Mouse (Mus musculus) heart, embryonic 16.5 days (tissue): ENCODE measurements around the gene Lgr6. TPM values are rescaled to one million over a fixed set of nuclear protein-coding genes. Genes with fewer than 3 reads are reported as not detected.

Experiments used
- ATAC-seq: fragments of 200-750 bp; cut with Nextera tagmentation; replicated peaks from 2 replicates; pipeline ENCODE4 v1.8.0; 2017; ENCODE audit warnings: moderate number of reproducible peaks; ENCODE audit not compliant: insufficient read depth, low FRiP score; ENCODE audit errors: extremely low read depth
- H3K27ac ChIP-seq: fragments of 300-500 bp; sonication (generic); 2 replicates; pipeline ENCODE4 v1.5.1; 2014; ENCODE audit warnings: mild to moderate bottlenecking, low read length, control low read depth, moderate library complexity
- H3K27me3 ChIP-seq: fragments of 300-500 bp; sonication (generic); 2 replicates; pipeline ENCODE4 v1.6.1; 2014; ENCODE audit warnings: low read length, mixed read lengths; ENCODE audit not compliant: control insufficient read depth, insufficient read depth
- H3K36me3 ChIP-seq: fragments of 300-500 bp; sonication (generic); 2 replicates; pipeline ENCODE4 v1.6.1; 2014; ENCODE audit not compliant: control insufficient read depth, insufficient read depth
- H3K4me1 ChIP-seq: fragments of 300-500 bp; sonication (generic); 2 replicates; pipeline ENCODE4 v1.6.1; 2014; ENCODE audit warnings: low read length, mixed read lengths; ENCODE audit not compliant: control insufficient read depth, insufficient read depth
- H3K4me2 ChIP-seq: fragments of 300-500 bp; sonication (generic); 2 replicates; pipeline ENCODE4 v1.6.1; 2014; ENCODE audit warnings: low read depth, mild to moderate bottlenecking, control low read depth, low read length
- H3K4me3 ChIP-seq: fragments of 300-500 bp; sonication (generic); 2 replicates; pipeline ENCODE4 v1.5.1; 2014; ENCODE audit warnings: mild to moderate bottlenecking, control low read depth, low read length
- H3K9ac ChIP-seq: fragments of 300-500 bp; sonication (generic); 2 replicates; pipeline ENCODE4 v1.6.1; 2014; ENCODE audit warnings: low read length, control low read depth
- H3K9me3 ChIP-seq: fragments of 300-500 bp; sonication (generic); replicated peaks from 2 replicates; pipeline ENCODE4 v1.6.1; 2016; ENCODE audit warnings: low read length; ENCODE audit not compliant: control insufficient read depth
- whole genome bisulfite sequencing: fragments of 180-500 bp; shearing (Covaris S2); extraction: QIAGEN DNeasy Blood & Tissue Kit; methylation state at CpG from one replicate; pipeline ENCODE4 v1.1.7; 2014; 5-methylcytosine and 5-hydroxymethylcytosine counted together
- polyA plus RNA-seq: library from polyadenylated mRNA; unstranded; fragments of >200 nt; fragmentation: Nextera tagmentation; extraction: Ambion mirVana; gene quantifications from 2 replicates; pipeline ENCODE4 v1.2.1, GENCODE M21; 2015

Gene Lgr6
- polyA plus RNA-seq, 1 experiment from 2014 or later = 2.5 TPM

GRCm38 (mm10) chr1:135131034-135131433, 26.0 kb upstream of the Lgr6 start:
- WGBS = 27% methylated on average over 6 of the region's 6 CpGs
- Histone ChIP-seq H3K27me3 (peaks cover 23% of the 10 kb centered on the region), H3K9me3 (no peaks in the 10 kb centered on the region), H3K27ac (peak overlapping the region; percentile 74), H3K4me2 (peak overlapping the region; percentile 42), H3K4me1 (peaks cover 11% of the 10 kb centered on the region), H3K4me3 (0 out of 2 replicates have a peak overlapping the region, but pooled peaks have one; percentile 7), H3K9ac (no peak overlapping the region), H3K36me3 (no peaks in the 10 kb centered on the region)
- ATAC-seq = peak; percentile 43; the same call in 1 of the 2 replicates

GRCm38 (mm10) chr1:135130376-135131018, 25.4 kb upstream of the Lgr6 start:
- Histone ChIP-seq H3K9ac (no peak overlapping the region), H3K27me3 (peaks cover 27% of the 10 kb centered on the region), H3K4me3 (0 out of 2 replicates have a peak overlapping the region, but pooled peaks have one; percentile 7), H3K9me3 (no peaks in the 10 kb centered on the region), H3K4me2 (peak overlapping the region; percentile 42; the same call in 1 of the 2 replicates), H3K4me1 (peaks cover 16% of the 10 kb centered on the region), H3K36me3 (no peaks in the 10 kb centered on the region), H3K27ac (no peak overlapping the region; the same call in 1 of the 2 replicates)
- 52% methylated on average over 2 of the region's 2 CpGs for WGBS
- ATAC-seq = no peak

- no peak for ATAC-seq
- 76% methylated on average over 9 of the region's 9 CpGs for WGBS
- Histone ChIP-seq H3K36me3 (no peaks in the 10 kb centered on the region), H3K27ac (peak overlapping the region; percentile 34; the same call in 1 of the 2 replicates), H3K9ac (no peak overlapping the region), H3K4me3 (no peak overlapping the region), H3K4me1 (peaks cover 16% of the 10 kb centered on the region), H3K27me3 (peaks cover 33% of the 10 kb centered on the region), H3K4me2 (no peak overlapping the region), H3K9me3 (no peaks in the 10 kb centered on the region)
Observed at GRCm38 (mm10) chr1:135129543-135130183, 24.6 kb upstream of the Lgr6 start.

GRCm38 (mm10) chr1:135128986-135129385, 23.9 kb upstream of the Lgr6 start:
- Histone ChIP-seq H3K4me2 (peak overlapping the region; percentile 0; the same call in 1 of the 2 replicates), H3K27ac (no peak overlapping the region), H3K9ac (no peak overlapping the region), H3K36me3 (no peaks in the 10 kb centered on the region), H3K4me3 (no peak overlapping the region), H3K27me3 (peaks cover 33% of the 10 kb centered on the region), H3K9me3 (no peaks in the 10 kb centered on the region), H3K4me1 (peaks cover 16% of the 10 kb centered on the region)
- no peak for ATAC-seq
- WGBS = 30% methylated on average over 9 of the region's 9 CpGs

- Histone ChIP-seq H3K4me2 (no peak overlapping the region), H3K4me3 (no peak overlapping the region), H3K9ac (no peak overlapping the region; the same call in 1 of the 2 replicates), H3K27ac (no peak overlapping the region), H3K27me3 (peaks cover 33% of the 10 kb centered on the region), H3K36me3 (no peaks in the 10 kb centered on the region), H3K4me1 (peaks cover 16% of the 10 kb centered on the region), H3K9me3 (no peaks in the 10 kb centered on the region)
- no peak for ATAC-seq
- 51% methylated on average over 6 of the region's 6 CpGs for WGBS
Observed at GRCm38 (mm10) chr1:135128011-135128441, 22.9 kb upstream of the Lgr6 start.

GRCm38 (mm10) chr1:135126443-135127027, 21.5 kb upstream of the Lgr6 start:
- Histone ChIP-seq H3K36me3 (no peaks in the 10 kb centered on the region), H3K9me3 (no peaks in the 10 kb centered on the region), H3K27ac (no peak overlapping the region), H3K4me3 (no peak overlapping the region), H3K9ac (no peak overlapping the region), H3K4me2 (no peak overlapping the region), H3K27me3 (peaks cover 33% of the 10 kb centered on the region), H3K4me1 (peaks cover 13% of the 10 kb centered on the region)
- 43% methylated on average over 4 of the region's 4 CpGs for WGBS
- no peak for ATAC-seq

- no peak overlapping the region for H3K4me3 ChIP-seq
- 38% methylated on average over 8 of the region's 8 CpGs for WGBS
- no peak overlapping the region for H3K27ac ChIP-seq
- H3K4me2 ChIP-seq = no peak overlapping the region
- no peak overlapping the region for H3K9ac ChIP-seq
- H3K4me1 ChIP-seq = peaks cover 11% of the 10 kb centered on the region
- ATAC-seq = no peak
- H3K36me3 ChIP-seq = no peaks in the 10 kb centered on the region
- H3K27me3 ChIP-seq = peaks cover 33% of the 10 kb centered on the region
- H3K9me3 ChIP-seq = no peaks in the 10 kb centered on the region
Observed at GRCm38 (mm10) chr1:135125990-135126389, 20.9 kb upstream of the Lgr6 start.

GRCm38 (mm10) chr1:135124573-135125363, 19.7 kb upstream of the Lgr6 start:
- no peaks in the 10 kb centered on the region for H3K36me3 ChIP-seq
- WGBS = 90% methylated on average over 8 of the region's 8 CpGs
- peaks cover 11% of the 10 kb centered on the region for H3K4me1 ChIP-seq
- H3K4me3 ChIP-seq = no peak overlapping the region
- H3K27ac ChIP-seq = no peak overlapping the region
- H3K4me2 ChIP-seq = no peak overlapping the region
- peaks cover 31% of the 10 kb centered on the region for H3K27me3 ChIP-seq
- ATAC-seq = no peak
- H3K9me3 ChIP-seq = no peaks in the 10 kb centered on the region
- H3K9ac ChIP-seq = no peak overlapping the region
